Mouse (Mus musculus) gastrocnemius, postnatal 10 days (tissue): ENCODE measurements around the gene Wdr48. TPM values are rescaled to one million over a fixed set of nuclear protein-coding genes. Genes with fewer than 3 reads are reported as not detected.

Experiments used
- DNase-seq: peaks from one replicate; pipeline ENCODE4 v3.0.0; 2021; ENCODE audit warnings: mixed read lengths
- long read RNA-seq, 2 experiments: library from polyadenylated mRNA; stranded (forward); transcript quantifications; one replicate each; pipeline ENCODE4 v2.0.0; 2021
- total RNA-seq, 2 experiments: library from RNA; stranded (reverse); gene quantifications; 2 replicates each; pipeline ENCODE4 v1.2.3; 2021

The Wdr48 gene
- total RNA-seq = 10 to 100 TPM; 14.1 to 19.6 TPM
- long read RNA-seq, experiment 1, partial matches to known transcripts = 0 of 6 reads
- long read RNA-seq, experiment 1, other reads (novel, unspliced or antisense) = 2 of 6 reads
- long read RNA-seq, experiment 2, transcript Wdr48-201 (19 exons, 3,845 nt) = major isoform, 7 of 10 reads
- long read RNA-seq, experiment 2, partial matches to known transcripts = 1 of 10 reads
- long read RNA-seq, experiment 2, other reads (novel, unspliced or antisense) = 2 of 10 reads

GRCm38 (mm10) chr9:119894339-119895009 is at the start of gene Wdr48:
Gene Wdr48, plus strand, starts transcription at chr9:119894878.
- peak; percentile 92 for DNase-seq

DNA sequence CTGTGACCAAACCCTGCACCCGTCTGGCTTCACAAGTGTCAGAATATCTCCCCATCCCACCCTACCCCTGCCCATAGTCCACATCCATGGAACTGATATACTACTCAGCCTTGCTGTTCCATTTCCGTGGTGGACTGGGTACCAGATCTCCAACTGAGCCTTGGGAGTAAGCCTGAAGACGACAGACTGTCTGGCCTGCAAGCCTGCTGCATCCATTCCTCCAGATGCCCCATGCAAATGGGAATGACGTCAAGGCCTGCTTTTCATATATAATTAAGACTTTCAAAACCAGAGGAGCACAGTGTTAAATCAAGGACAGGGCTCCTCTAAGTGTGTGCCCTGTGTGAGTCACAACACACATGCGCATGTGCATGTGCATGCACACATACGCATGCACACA is 47.5 kb upstream of the Wdr48 start:
- DNase-seq = no peak

- DNase-seq = peak; percentile 0
Measured at GRCm38 (mm10) chr9:119848671-119849070, 46.0 kb upstream of the Wdr48 start.

- no peak for DNase-seq
Measured at GRCm38 (mm10) chr9:119849214-119849613, 45.5 kb upstream of the Wdr48 start.

DNA sequence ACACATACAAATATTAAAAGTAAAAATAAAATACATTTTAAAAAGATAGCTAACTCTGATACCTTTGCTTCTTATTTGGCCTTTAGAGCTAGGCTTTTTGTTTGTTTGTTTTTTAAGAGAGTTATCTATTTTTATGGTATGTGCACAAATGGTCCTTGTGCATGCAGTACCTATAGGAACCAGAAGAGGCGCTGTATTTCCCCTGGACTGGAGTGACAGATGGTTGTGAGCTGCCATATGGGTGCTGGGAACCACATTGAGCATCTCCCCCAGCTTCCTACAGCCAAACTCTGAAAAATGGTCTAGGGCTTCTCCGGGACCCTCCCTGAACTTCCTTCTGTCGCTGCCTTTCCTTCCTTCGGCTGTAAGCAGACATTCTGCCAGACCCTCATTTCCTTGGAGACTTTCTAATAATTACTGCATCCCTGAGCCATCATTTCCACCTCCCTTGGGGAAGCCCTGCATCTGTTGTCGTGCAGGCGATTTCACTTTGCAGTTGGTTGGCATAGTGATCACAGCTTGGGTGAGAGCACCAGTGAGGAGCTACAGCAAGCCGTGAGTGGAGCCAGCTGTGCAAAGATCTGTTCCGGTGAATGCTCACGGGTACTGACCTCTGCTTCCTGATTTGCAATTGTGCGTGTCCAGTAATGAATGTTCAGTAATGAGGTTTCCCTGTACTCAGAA is 42.2 kb upstream of the Wdr48 start:
- DNase-seq = no peak

DNA sequence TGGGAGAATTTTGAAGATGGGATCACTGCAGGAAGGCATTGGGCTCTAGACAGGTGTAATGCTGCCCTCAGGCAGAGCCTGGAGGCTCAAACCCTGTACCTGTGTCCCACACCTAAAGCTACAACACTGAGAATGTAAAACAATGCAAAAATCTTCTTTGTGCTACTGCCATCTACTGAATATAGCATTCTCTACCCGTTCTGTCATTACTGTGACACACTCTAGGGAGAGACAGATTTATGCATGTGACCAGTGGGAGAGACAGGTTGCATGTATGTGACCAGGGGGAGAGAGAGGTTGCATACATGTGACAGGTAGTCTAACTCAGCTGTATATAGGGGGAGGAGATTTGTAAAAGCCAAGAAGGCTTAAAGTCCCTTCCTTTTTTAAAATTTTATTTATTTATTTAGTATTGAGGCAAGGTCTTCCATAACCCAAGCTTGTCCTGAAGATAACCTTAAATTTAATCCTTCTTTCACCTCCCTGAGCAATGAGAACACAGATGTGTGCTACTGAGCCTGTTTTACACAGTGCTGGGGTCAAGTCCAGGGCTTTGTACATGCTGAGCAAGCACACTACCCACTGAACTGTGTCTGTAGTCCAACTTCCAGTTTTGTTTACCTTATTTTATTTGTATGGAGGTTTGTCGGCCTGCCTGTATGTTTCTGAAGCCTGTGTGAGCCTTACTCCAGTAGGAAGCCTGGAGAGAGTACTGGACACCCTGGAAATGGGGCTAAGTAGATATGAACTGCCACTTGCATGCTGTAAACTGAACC is 41.4 kb upstream of the Wdr48 start:
- DNase-seq = no peak

DNA sequence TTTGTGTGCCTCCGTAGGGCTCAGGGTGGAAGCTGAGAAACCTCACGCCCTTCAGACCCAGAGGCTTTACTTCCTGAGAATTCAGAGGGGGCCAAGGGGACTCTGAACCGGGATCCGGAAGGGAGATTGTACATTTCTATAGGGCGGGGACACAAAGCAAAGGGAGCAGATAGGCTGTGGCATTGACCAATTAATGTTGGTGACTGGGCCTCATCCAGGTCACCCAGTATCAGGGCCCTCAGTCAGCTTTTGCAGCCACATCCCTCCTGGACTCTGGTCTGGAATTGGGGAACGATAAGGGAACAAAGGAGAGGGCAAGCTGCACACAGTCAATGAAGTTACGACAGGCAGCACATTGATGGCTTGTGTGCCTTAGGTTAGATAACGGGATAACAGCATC is 40.5 kb upstream of the Wdr48 start:
- no peak for DNase-seq

DNA sequence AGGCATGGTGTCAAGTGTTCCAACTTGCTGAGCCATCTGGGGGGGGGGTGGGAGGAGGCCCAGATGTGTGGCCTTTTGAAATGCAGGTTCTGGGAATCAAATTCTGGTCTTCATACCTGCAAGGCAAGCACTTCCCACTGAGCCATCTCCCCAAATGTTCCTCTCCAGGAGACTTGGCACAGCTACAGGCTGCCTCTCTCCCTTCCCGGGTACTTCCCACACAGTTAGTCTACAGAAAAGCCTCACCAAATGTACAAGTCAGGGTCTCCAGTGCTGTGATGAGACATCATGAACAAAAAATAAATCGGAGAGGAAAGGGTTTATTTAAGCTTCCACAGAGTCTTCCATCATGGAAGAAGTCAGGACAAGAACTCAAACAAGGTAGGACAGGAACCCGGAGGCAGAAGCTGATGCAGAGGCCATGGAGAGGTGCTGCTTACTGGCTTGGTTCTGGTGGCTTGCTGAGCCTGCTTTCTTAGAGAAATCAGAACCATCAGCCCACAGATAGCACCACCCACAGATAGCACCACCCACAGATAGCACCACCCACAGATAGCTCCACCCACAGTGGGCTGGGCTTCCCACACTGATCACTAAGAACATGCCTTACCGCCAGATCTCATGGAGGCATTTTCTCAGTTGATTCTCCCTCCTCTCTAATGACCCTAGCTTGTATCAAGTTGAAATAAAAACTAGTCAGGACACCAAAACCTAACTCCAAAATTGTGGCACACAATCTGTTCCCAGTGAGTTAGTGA is 7.4 kb upstream of the Wdr48 start:
- no peak for DNase-seq

DNA sequence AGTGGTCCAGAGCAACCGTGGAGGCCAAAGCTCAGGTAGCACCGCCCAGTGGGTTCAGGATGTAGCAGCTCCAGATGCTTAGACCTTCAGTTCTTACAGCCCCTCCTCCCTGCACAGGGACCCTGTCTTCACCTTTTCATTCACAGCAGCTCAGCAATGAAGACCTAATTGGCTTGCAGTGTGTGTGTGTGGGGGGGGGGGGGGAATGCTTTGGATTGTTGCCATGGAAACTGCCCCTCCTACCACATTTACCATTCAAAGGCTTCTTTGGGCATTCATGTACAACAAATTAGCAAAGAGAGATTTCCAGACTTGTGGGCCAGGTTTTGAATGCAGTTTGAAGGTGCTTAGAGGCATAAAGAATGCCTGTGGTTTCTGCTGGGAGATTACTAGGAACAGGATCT is 5.8 kb upstream of the Wdr48 start:
- no peak for DNase-seq

DNA sequence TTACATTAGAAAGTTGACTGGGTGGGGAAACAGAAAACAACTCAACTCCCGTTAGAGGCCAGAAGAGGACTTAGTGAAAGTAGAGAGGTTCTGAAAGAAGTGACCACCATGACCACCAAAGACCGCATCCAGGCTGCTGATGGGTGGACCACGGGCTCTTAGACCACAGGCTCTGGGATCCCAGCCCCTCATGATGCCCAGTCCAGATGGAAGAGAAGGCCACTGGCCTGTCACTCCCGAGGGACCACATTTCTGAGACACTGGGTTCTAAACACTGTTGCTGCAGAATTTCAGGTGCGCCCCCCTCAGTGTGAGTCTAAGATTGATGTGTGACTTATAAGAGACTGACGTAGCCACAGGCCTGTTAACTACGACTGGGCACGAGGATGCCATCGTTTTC is 5.2 kb upstream of the Wdr48 start:
- DNase-seq = no peak

DNA sequence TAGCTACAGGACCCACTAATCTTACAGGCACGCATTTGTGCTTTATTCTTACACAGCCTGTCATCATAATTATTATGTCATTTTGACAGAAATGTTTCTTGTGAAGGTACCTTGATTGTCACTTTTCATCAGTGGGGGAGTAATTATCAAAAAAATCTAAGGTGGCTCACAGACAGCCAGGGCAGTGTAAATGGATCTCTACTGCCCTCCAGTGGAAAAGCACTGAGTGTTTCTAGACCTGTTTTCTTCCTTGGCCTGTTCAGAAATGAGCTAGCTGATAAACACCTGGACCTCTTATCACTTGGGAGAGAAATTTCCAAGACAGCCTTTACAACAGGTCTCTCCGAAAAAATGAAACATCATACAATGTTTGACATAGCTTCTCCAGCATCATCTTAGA is 4.0 kb upstream of the Wdr48 start:
- DNase-seq = no peak

GRCm38 (mm10) chr9:119893881-119894280 is 797 bp upstream of the Wdr48 start:
- DNase-seq = no peak

DNA sequence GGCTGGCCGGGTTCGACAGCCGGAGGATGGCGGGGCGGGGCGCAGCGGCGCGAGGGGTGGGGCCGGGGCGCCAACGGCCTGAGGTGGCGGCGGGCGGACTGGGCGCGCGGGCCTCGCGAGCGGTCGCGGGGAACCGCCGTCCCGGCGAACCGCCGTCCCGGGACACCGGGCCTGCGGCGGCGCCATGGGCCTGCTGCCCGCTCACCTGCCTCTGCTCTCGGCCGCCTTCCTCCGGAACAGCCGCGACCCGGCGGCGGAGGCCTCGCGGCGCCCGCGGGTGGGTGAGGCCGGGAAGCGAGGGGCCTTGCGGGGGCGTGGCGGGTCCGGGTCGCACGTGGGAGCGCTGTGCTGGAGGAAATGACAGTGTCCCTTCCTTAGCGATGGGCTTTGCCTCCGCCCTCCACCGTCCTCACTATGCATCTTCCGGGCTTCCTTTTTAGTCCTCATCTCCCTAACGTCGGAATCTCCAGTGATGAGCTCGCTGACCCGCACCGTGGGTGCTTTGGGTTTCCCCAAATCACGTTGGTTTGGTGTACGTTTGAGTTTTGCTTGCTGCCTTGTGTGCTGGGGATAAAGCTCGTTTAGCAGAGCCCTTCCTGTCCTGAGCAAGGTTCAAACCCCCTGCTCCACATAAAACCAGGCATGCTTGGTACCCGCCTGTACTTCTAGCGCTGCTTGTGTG is 503 bp downstream of the Wdr48 start:
- no peak for DNase-seq

DNA sequence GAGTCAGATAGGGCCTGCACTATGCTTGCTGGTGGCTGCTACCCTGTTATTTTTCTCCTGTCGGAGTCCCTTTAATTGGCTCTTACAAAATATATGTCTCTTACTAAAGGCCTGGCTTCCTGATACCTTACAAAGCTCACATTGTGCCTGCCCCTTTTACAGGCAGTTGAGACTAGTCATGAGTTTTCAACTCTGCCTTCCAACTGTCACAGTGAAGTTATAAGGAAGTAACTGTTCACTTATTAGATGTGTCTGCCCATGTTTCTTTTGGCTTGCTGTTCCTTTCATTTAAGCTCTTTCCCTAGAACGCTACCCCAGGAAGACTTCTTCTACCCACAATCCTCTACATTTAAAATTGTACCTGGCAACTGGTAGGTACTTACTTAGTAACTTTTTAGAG is 4.8 kb downstream of the Wdr48 start:
- no peak for DNase-seq

GRCm38 (mm10) chr9:119902410-119903151 is 7.9 kb downstream of the Wdr48 start:
- DNase-seq = no peak

- no peak for DNase-seq
Measured at GRCm38 (mm10) chr9:119908708-119909107, 14.0 kb downstream of the Wdr48 start.

GRCm38 (mm10) chr9:119909931-119910330 is 15.3 kb downstream of the Wdr48 start:
- no peak for DNase-seq

DNA sequence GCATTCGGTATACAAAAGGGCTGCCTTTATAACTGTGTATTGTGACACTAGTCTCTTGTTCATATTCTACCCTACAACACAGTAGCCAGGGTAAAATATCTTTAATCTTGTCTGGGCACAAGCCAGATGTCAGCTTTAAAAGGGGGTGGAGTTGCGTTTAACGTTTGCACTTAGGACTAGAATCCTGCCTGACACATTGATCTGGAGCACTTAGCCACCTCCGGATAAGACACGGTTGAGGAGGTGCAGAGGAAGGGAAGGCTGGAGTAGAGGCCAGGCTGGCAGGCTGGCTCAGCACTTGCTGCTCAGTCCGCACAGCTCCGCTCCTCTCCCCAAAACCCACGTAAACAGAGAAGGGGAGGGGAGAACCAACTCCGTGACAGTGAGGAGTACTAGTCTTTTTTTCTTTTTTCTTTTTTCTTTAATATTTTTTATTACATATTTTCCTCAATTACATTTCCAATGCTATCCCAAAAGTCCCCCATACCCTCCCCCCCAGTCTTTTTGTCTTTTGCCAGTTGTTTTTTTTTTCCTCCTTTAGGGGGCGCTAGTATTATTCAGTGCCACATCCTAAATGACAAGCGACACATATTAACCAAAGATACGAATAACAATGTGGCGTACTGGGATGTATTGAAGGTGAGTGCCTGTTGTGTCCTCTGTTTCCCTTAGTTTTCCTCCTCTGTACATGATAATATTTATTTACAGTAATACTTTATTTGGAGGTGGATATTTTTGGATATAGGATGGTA is 18.6 kb downstream of the Wdr48 start:
- DNase-seq = no peak

- DNase-seq = no peak
Measured at GRCm38 (mm10) chr9:119919858-119920257, 25.2 kb downstream of the Wdr48 start.

GRCm38 (mm10) chr9:119923462-119923861 is 28.8 kb downstream of the Wdr48 start:
- DNase-seq = no peak
